Mouse (Mus musculus): ENCODE measurements around the gene Apol6.

DNA sequence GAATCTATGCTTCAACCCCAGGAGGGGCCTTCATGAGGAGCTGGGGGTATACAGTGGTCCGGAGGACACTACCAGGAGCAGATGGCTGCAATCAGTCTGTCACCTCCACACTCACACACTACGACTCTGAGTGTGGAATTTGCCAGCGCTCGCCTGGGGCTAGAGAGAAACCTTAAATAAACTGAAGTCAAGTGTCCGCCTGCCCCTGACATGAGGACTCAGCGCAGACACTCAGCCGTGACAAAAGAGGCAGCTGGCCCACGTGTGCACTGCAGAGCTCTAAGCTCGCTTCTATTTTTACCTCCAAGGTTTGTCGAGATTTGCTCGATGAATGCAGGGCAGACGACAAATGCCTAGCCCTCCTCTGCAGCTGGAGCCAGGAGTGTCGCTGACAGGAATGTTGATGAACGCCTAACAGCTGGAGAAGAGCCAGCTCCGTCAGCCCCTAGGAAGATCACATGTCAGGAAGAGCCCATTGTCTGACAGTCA, 30.7 kb upstream of the Apol6 start:
- TF ChIP-seq CTCF (conservative IDR thresholded peaks at IDR 0.05; ENCODE audit: insufficient read depth, insufficient read length, low read depth, low read length) (no peak), POLR2A (IDR thresholded peaks at IDR 0.05; ENCODE audit: low read depth, low read length) (no peak)
